Mouse (Mus musculus): ENCODE data around the gene Sass6. TPM values are rescaled to one million over a fixed set of nuclear protein-coding genes. Genes with fewer than 3 reads are reported as not detected.
"Not testable (repeated sequence)": the region's sequence is repeated elsewhere in the genome, so short reads cannot be mapped to it uniquely, and the experiment has no call there.

The Sass6 gene
- polyA plus RNA-seq, 1 experiment: 19.9 TPM

DNA sequence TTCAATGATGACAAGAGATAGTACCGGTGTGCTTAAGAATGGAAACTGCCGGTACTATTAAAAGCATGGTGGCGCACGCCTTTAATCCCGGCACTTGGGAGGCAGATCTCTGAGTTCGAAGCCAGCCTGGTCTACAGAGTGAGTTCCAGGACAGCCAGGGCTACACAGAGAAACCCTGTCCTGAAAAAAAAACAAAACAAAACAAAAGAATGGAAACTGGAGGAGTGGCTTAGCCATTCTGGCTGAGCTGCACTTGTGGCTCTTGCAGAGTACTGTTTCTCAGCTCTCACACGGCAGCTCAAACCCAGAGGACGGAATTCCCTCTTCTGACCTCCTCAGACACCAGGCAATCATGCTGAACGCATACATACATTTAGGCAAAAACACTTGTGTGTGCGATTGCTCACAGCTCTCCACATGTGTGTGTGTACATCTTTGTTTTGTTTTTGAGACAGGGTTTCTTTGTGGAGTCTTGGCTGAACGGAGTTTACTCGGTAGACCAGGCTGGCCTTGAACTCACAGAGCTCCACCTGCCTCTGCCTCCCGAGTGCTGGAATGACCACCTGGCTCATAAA, 65.2 kb downstream of the Sass6 start:
- H3K4me3 ChIP-seq (ENCODE audit: insufficient read depth, low read length): no peak overlapping the region
- H3K4me1 ChIP-seq (ENCODE audit: control insufficient read depth, insufficient read depth, low read length): peaks cover 38% of the 10 kb centered on the region

DNA sequence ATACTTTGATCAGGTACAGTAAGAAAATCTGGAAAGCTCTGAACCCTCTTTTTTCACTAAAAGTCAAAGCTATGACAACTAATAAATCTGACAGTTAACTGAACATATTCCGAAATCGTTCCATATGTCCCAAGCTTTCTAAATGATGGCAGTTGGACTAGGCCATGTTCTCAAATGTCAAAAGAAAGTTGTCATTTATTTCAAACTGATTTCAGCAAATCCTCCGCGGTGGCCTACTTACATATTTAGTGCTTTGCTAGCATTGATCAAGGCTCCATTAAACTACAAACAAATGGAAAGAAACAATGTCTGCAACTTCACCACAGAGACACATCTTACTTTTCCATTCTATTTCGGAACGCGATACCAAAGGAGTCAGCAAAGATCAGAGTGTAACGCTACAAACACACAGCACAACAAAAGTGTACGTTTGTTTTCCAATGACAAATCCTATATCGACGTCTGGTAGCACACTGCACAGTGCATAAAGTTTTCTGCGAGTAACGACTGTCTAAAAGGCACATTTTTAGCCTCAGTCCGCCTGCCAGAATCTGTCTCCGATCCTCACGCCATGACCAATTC, 66.6 kb downstream of the Sass6 start:
- Histone ChIP-seq H3K4me3 (ENCODE audit: insufficient read depth, low read length) (peak overlapping the region; percentile 95), H3K27ac (ENCODE audit: insufficient read depth, low read depth, low read length) (peak overlapping the region; percentile 76), H3K4me1 (ENCODE audit: control insufficient read depth, insufficient read depth, low read length) (peaks cover 35% of the 10 kb centered on the region)
- TF ChIP-seq CTCF (IDR thresholded peaks at IDR 0.05; ENCODE audit: low read depth, low read length) (no peak), POLR2A (IDR thresholded peaks at IDR 0.05; ENCODE audit: borderline replicate concordance, low read depth, low read length) (no peak)

More for the DNA sequence above, 65.2 kb downstream of the Sass6 start:
- no peak overlapping the region for H3K27ac ChIP-seq (ENCODE audit: insufficient read depth, low read depth, low read length)
- TF ChIP-seq CTCF (IDR thresholded peaks at IDR 0.05; ENCODE audit: low read depth, low read length) (no peak), POLR2A (IDR thresholded peaks at IDR 0.05; ENCODE audit: borderline replicate concordance, low read depth, low read length) (no peak)

DNA sequence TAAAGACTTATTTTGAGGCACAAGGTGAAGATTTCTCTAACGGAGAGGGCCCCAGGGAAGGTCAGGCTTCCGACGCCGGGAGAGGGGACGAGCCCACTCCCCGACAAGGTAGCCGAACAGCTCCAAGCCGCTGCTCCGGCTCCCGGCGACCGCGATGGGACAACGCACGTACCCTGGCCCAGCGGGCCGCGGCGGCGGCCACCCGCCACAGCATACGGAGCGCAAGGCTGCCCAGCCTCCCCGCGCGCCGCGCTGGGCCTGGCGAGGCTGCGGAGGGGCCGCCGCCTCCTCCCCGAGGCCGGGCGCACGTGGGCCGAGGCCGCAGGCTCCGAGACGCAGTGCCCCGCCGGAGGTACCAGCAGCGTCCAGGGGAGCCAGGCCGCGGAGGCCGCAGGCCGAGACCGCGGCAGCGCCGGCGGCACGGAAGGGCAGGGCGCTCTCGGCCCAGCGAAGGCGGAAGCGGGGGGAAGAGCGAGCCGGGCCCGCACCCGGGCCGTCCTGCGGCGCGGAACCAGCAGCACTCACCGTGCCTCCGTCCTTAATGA, 67.2 kb downstream of the Sass6 start:
- TF ChIP-seq CTCF (IDR thresholded peaks at IDR 0.05; ENCODE audit: low read depth, low read length) (no peak), POLR2A (IDR thresholded peaks at IDR 0.05; ENCODE audit: borderline replicate concordance, low read depth, low read length) (no peak)
- Histone ChIP-seq H3K27ac (ENCODE audit: insufficient read depth, low read depth, low read length) (peak overlapping the region; percentile 76), H3K4me3 (ENCODE audit: insufficient read depth, low read length) (peak overlapping the region; percentile 95), H3K4me1 (ENCODE audit: control insufficient read depth, insufficient read depth, low read length) (peaks cover 30% of the 10 kb centered on the region)

DNA sequence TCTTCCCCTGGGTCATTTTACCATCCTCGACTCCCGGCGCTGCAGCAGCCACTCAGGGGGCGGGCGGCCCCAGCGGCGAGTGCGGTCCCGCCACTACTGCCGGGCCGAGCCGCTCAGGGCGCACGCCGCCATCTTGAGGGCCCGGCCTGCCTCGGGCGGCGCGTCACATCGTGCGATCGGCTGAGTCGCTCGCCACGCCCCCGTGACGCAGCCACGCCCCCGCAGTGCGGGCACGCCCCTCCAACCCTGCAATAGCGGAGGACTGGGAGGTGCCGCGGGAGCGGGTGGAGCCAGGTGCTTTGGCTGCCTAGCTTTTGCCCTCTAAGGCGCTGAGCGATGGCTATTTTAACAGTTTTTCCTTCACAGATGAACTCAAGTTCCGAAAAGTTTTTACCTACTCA, 67.7 kb downstream of the Sass6 start, which contains the start of gene Mfsd14a:
Gene Mfsd14a (minus strand): TSS at position 215 of the 401 bp plus-strand sequence.
- TF ChIP-seq CTCF (IDR thresholded peaks at IDR 0.05; ENCODE audit: low read depth, low read length): no peak
- TF ChIP-seq POLR2A (IDR thresholded peaks at IDR 0.05; ENCODE audit: borderline replicate concordance, low read depth, low read length): peak; percentile 67; the same call in 1 of the 2 replicates
- peak within 1 kb of the TSS; percentile 76 for H3K27ac ChIP-seq (ENCODE audit: insufficient read depth, low read depth, low read length)
- H3K4me3 ChIP-seq (ENCODE audit: insufficient read depth, low read length): peak within 1 kb of the TSS; percentile 95
- peaks cover 27% of the 10 kb centered on the region for H3K4me1 ChIP-seq (ENCODE audit: control insufficient read depth, insufficient read depth, low read length)

DNA sequence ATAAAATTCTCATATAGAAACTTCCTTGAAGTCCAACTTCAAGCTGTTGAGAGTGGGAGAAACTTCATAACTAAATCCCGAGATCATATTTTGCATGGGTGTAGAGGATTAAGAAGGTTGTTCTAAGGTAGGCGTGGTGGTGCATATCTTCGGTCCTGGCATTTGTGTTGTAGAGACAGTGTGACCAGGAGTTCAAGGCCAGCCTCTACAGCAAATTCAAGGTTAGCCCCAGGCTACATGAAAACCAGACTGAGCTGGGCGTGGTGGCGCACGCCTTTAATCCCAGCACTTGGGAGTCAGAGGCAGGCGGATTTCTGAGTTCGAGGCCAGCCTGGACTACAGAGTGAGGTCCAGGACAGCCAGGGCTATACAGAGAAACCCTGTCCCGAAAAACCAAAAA, 69.5 kb downstream of the Sass6 start:
- H3K27ac ChIP-seq (ENCODE audit: insufficient read depth, low read depth, low read length); H3K4me3 ChIP-seq (ENCODE audit: insufficient read depth, low read length): not testable (repeated sequence)
- peaks cover 17% of the 10 kb centered on the region for H3K4me1 ChIP-seq (ENCODE audit: control insufficient read depth, insufficient read depth, low read length)

Other genes starting within 250 kb of the Sass6 start
- gene Cdc14a, start 170.9 kb upstream of the Sass6 start, polyA plus RNA-seq (2012; ENCODE audit: insufficient read depth, insufficient read length, missing spikeins): 4.9 and 6.1 TPM in 2 replicates
- 22.8 and 26.3 TPM in 2 replicates for gene Rtca, start 86.8 kb upstream of the Sass6 start, polyA plus RNA-seq (2012; ENCODE audit: insufficient read depth, insufficient read length, missing spikeins)
- gene Dbt, start 81.9 kb upstream of the Sass6 start, polyA plus RNA-seq (2012; ENCODE audit: insufficient read depth, insufficient read length, missing spikeins): 12.2 and 13.6 TPM in 2 replicates
- 0.35 TPM in 1 of 2 replicates, not detected in the other for gene Lrrc39, start 32.0 kb upstream of the Sass6 start, polyA plus RNA-seq (2012; ENCODE audit: insufficient read depth, insufficient read length, missing spikeins)
- gene Trmt13, start 19.6 kb downstream of the Sass6 start, polyA plus RNA-seq (2012; ENCODE audit: insufficient read depth, insufficient read length, missing spikeins): 17.7 and 22.6 TPM in 2 replicates
- gene Mfsd14a, start 67.7 kb downstream of the Sass6 start, polyA plus RNA-seq (2012; ENCODE audit: insufficient read depth, insufficient read length, missing spikeins): 53.9 and 59.8 TPM in 2 replicates
- not detected in 2 replicates for gene Gm43191, start 86.3 kb downstream of the Sass6 start, polyA plus RNA-seq (2012; ENCODE audit: insufficient read depth, insufficient read length, missing spikeins)
- 22.8 and 24.1 TPM in 2 replicates for gene Slc35a3, start 117.8 kb downstream of the Sass6 start, polyA plus RNA-seq (2012; ENCODE audit: insufficient read depth, insufficient read length, missing spikeins)
- gene Agl, start 213.2 kb downstream of the Sass6 start, polyA plus RNA-seq (2012; ENCODE audit: insufficient read depth, insufficient read length, missing spikeins): 21.4 and 23.0 TPM in 2 replicates

Measured in bone marrow macrophage, adult 2 months (primary cell).